Mouse (Mus musculus) forebrain, embryonic 14.5 days (tissue): ENCODE results near the gene Atrn. TPM values are rescaled to one million over a fixed set of nuclear protein-coding genes. Genes with fewer than 3 reads are reported as not detected.

Source experiments
- ATAC-seq: fragments of 200-750 bp; cut with Nextera tagmentation; 2 replicates; pipeline ENCODE4 v1.8.0; 2017; ENCODE audit warnings: mild to moderate bottlenecking, moderate library complexity
- DNase-seq: peaks from one replicate; pipeline ENCODE4 v3.0.0-alpha.2; 2015; ENCODE audit warnings: low spot score
- H3K27ac ChIP-seq: fragments of 300-500 bp; sonication (generic); 2 replicates; pipeline ENCODE4 v1.5.1; 2014; ENCODE audit warnings: low read depth, mild to moderate bottlenecking, control low read depth, low read length, moderate library complexity
- H3K27me3 ChIP-seq: fragments of 300-500 bp; sonication (generic); replicated peaks from 2 replicates; pipeline ENCODE4 v1.6.1; 2014; ENCODE audit warnings: low read length, control low read depth, mixed read lengths; ENCODE audit not compliant: control insufficient read depth, insufficient read depth
- H3K36me3 ChIP-seq: fragments of 300-500 bp; sonication (generic); 2 replicates; pipeline ENCODE4 v1.6.1; 2014; ENCODE audit warnings: low read length, control low read depth; ENCODE audit not compliant: control insufficient read depth, insufficient read depth
- H3K4me1 ChIP-seq: fragments of 300-500 bp; sonication (generic); 2 replicates; pipeline ENCODE4 v1.6.1; 2014; ENCODE audit warnings: antibody characterized with exemption, low read length, control low read depth; ENCODE audit not compliant: control insufficient read depth, insufficient read depth
- H3K4me2 ChIP-seq: fragments of 300-500 bp; sonication (generic); 2 replicates; pipeline ENCODE4 v1.6.1; 2014; ENCODE audit warnings: mild to moderate bottlenecking, control low read depth, low read length
- H3K4me3 ChIP-seq: fragments of 300-500 bp; sonication (generic); 2 replicates; pipeline ENCODE4 v1.5.1; 2014; ENCODE audit warnings: low read depth, low read length, control low read depth
- H3K9ac ChIP-seq: fragments of 300-500 bp; sonication (generic); 2 replicates; pipeline ENCODE4 v1.6.1; 2014; ENCODE audit warnings: mild to moderate bottlenecking, low read length, control low read depth, moderate library complexity
- H3K9me3 ChIP-seq: fragments of 300-500 bp; sonication (generic); replicated peaks from 2 replicates; pipeline ENCODE4 v1.6.1; 2016; ENCODE audit warnings: low read length, control low read depth, mixed read lengths; ENCODE audit not compliant: control insufficient read depth
- WGBS: fragments of 180-500 bp; shearing (Covaris S2); extraction: QIAGEN DNeasy Blood & Tissue Kit; methylation state at CpG from one replicate; pipeline ENCODE4 v1.1.7; 2014; 5-methylcytosine and 5-hydroxymethylcytosine counted together
- polyA plus RNA-seq: library from polyadenylated mRNA; unstranded; fragments of >200 nt; fragmentation: Nextera tagmentation; extraction: Ambion mirVana; gene quantifications from 2 replicates; pipeline ENCODE4 v1.2.1, GENCODE M21; 2014

Atrn gene
- polyA plus RNA-seq, 1 experiment from 2014 or later = 11.3 TPM

- Histone ChIP-seq H3K4me3 (no peak overlapping the region), H3K27me3 (no peaks in the 10 kb centered on the region), H3K9ac (no peak overlapping the region), H3K4me2 (no peak overlapping the region), H3K36me3 (no peaks in the 10 kb centered on the region; the same call in 1 of the 2 replicates), H3K4me1 (no peaks in the 10 kb centered on the region), H3K27ac (no peak overlapping the region), H3K9me3 (no peaks in the 10 kb centered on the region)
- DNase-seq (no peak), ATAC-seq (no peak)
- WGBS = 97% methylated on average over 5 of the region's 5 CpGs
Measured at GRCm38 (mm10) chr2:130929994-130930393, 23.7 kb downstream of the Atrn start.

- H3K4me1 ChIP-seq = no peaks in the 10 kb centered on the region
Measured at GRCm38 (mm10) chr2:130932865-130933264, 26.6 kb downstream of the Atrn start.

GRCm38 (mm10) chr2:130949781-130950180 is 43.5 kb downstream of the Atrn start:
- H3K4me1 ChIP-seq = no peaks in the 10 kb centered on the region
- no peak overlapping the region for H3K27ac ChIP-seq
- 77% methylated on average over 2 of the region's 2 CpGs for WGBS
- no peak overlapping the region for H3K9ac ChIP-seq
- no peaks in the 10 kb centered on the region for H3K27me3 ChIP-seq
- DNase-seq (no peak), ATAC-seq (no peak)
- H3K9me3 ChIP-seq = no peaks in the 10 kb centered on the region
- no peak overlapping the region for H3K4me2 ChIP-seq
- peaks cover 14% of the 10 kb centered on the region for H3K36me3 ChIP-seq
- H3K4me3 ChIP-seq = no peak overlapping the region

More at GRCm38 (mm10) chr2:130932865-130933264, 26.6 kb downstream of the Atrn start:
- no peak overlapping the region for H3K27ac ChIP-seq
- 89% methylated on average over 12 of the region's 12 CpGs for WGBS
- no peak for DNase-seq
- ATAC-seq = no peak
- no peaks in the 10 kb centered on the region for H3K9me3 ChIP-seq
- H3K4me3 ChIP-seq = no peak overlapping the region
- H3K9ac ChIP-seq = no peak overlapping the region
- H3K27me3 ChIP-seq = no peaks in the 10 kb centered on the region
- H3K36me3 ChIP-seq = no peaks in the 10 kb centered on the region; the same call in 1 of the 2 replicates
- no peak overlapping the region for H3K4me2 ChIP-seq

- no peak overlapping the region for H3K4me3 ChIP-seq
- no peak overlapping the region for H3K4me2 ChIP-seq
- no peaks in the 10 kb centered on the region for H3K4me1 ChIP-seq
- no peak overlapping the region for H3K9ac ChIP-seq
- H3K36me3 ChIP-seq = peaks cover 14% of the 10 kb centered on the region
- no peaks in the 10 kb centered on the region for H3K9me3 ChIP-seq
- peak; percentile 81 for ATAC-seq
- no peak overlapping the region for H3K27ac ChIP-seq
- no peaks in the 10 kb centered on the region for H3K27me3 ChIP-seq
- peak; percentile 91 for DNase-seq
- 7% methylated on average over 1 of the region's 1 CpGs for WGBS
Measured at GRCm38 (mm10) chr2:130950548-130950947, 44.3 kb downstream of the Atrn start.

- Histone ChIP-seq H3K9me3 (no peaks in the 10 kb centered on the region), H3K9ac (no peak overlapping the region), H3K4me3 (no peak overlapping the region), H3K27ac (no peak overlapping the region), H3K36me3 (peaks cover 2% of the 10 kb centered on the region; the same call in 1 of the 2 replicates), H3K4me1 (no peaks in the 10 kb centered on the region), H3K4me2 (no peak overlapping the region), H3K27me3 (no peaks in the 10 kb centered on the region)
- DNase-seq (no peak), ATAC-seq (no peak)
- WGBS = 86% methylated on average over 2 of the region's 2 CpGs
Measured at GRCm38 (mm10) chr2:130958906-130959305, 52.6 kb downstream of the Atrn start.

- H3K27me3 ChIP-seq = no peaks in the 10 kb centered on the region
- no peak; the same call in 1 of the 2 replicates for ATAC-seq
Measured at GRCm38 (mm10) chr2:130961851-130962250, 55.6 kb downstream of the Atrn start.

GRCm38 (mm10) chr2:130965042-130965441 is 58.7 kb downstream of the Atrn start:
- ATAC-seq = no peak
- no peaks in the 10 kb centered on the region for H3K4me1 ChIP-seq
- no peak overlapping the region for H3K9ac ChIP-seq
- H3K4me2 ChIP-seq = no peak overlapping the region
- no peaks in the 10 kb centered on the region for H3K27me3 ChIP-seq
- H3K27ac ChIP-seq = no peak overlapping the region
- H3K4me3 ChIP-seq = no peak overlapping the region
- no peaks in the 10 kb centered on the region for H3K9me3 ChIP-seq
- H3K36me3 ChIP-seq = peaks cover 10% of the 10 kb centered on the region; the same call in 1 of the 2 replicates
- no peak for DNase-seq
- 96% methylated on average over 1 of the region's 1 CpGs for WGBS

More at GRCm38 (mm10) chr2:130961851-130962250, 55.6 kb downstream of the Atrn start:
- Histone ChIP-seq H3K9ac (no peak overlapping the region), H3K27ac (no peak overlapping the region), H3K4me2 (no peak overlapping the region), H3K36me3 (peaks cover 8% of the 10 kb centered on the region; the same call in 1 of the 2 replicates), H3K4me1 (no peaks in the 10 kb centered on the region), H3K4me3 (no peak overlapping the region), H3K9me3 (no peaks in the 10 kb centered on the region)
- peak; percentile 79 for DNase-seq

GRCm38 (mm10) chr2:130971030-130971429 is 64.7 kb downstream of the Atrn start:
- no peaks in the 10 kb centered on the region for H3K4me1 ChIP-seq
- no peaks in the 10 kb centered on the region for H3K27me3 ChIP-seq
- H3K36me3 ChIP-seq = peaks cover 32% of the 10 kb centered on the region
- no peak for ATAC-seq
- H3K9ac ChIP-seq = no peak overlapping the region
- 94% methylated on average over 4 of the region's 4 CpGs for WGBS
- H3K9me3 ChIP-seq = no peaks in the 10 kb centered on the region
- H3K4me2 ChIP-seq = no peak overlapping the region
- H3K4me3 ChIP-seq = no peak overlapping the region
- no peak overlapping the region for H3K27ac ChIP-seq
- no peak for DNase-seq

GRCm38 (mm10) chr2:130972386-130972785 is 66.1 kb downstream of the Atrn start:
- H3K9me3 ChIP-seq = no peaks in the 10 kb centered on the region
- no peak overlapping the region for H3K27ac ChIP-seq
- ATAC-seq (no peak), DNase-seq (no peak)
- no peaks in the 10 kb centered on the region for H3K27me3 ChIP-seq
- H3K36me3 ChIP-seq = peaks cover 38% of the 10 kb centered on the region
- H3K4me3 ChIP-seq = no peak overlapping the region
- H3K9ac ChIP-seq = no peak overlapping the region
- no peaks in the 10 kb centered on the region for H3K4me1 ChIP-seq
- H3K4me2 ChIP-seq = no peak overlapping the region
- 89% methylated on average over 4 of the region's 4 CpGs for WGBS
